Mouse (Mus musculus) stomach, postnatal 0 days (tissue): Measurements from ENCODE around the gene Hs3st5. TPM values are rescaled to one million over a fixed set of nuclear protein-coding genes. Genes with fewer than 3 reads are reported as not detected.
"Not testable (repeated sequence)": the region's sequence is repeated elsewhere in the genome, so short reads cannot be mapped to it uniquely, and the experiment has no call there.

Experiments used
- ATAC-seq: fragments of 200-750 bp; cut with Nextera tagmentation; 2 replicates; pipeline ENCODE4 v1.8.0; 2017; ENCODE audit not compliant: low FRiP score, low TSS enrichment
- DNase-seq: peaks from one replicate; pipeline ENCODE4 v3.0.0-alpha.2; 2016; ENCODE audit warnings: low spot score
- H3K27ac ChIP-seq: fragments of 300-500 bp; sonication (generic); replicated peaks from 2 replicates; pipeline ENCODE4 v1.5.1; 2014; ENCODE audit warnings: mild to moderate bottlenecking, control low read depth
- H3K27me3 ChIP-seq: fragments of 300-500 bp; sonication (generic); 2 replicates; pipeline ENCODE4 v1.6.1; 2014; ENCODE audit warnings: low read length; ENCODE audit not compliant: control insufficient read depth, insufficient read depth
- H3K36me3 ChIP-seq: fragments of 300-500 bp; sonication (generic); 2 replicates; pipeline ENCODE4 v1.6.1; 2014; ENCODE audit warnings: low read length, mixed read lengths; ENCODE audit not compliant: control insufficient read depth, insufficient read depth
- H3K4me1 ChIP-seq: fragments of 300-500 bp; sonication (generic); replicated peaks from 2 replicates; pipeline ENCODE4 v1.6.1; 2014; ENCODE audit warnings: antibody characterized with exemption; ENCODE audit not compliant: control insufficient read depth, insufficient read depth
- H3K4me2 ChIP-seq: fragments of 300-500 bp; sonication (generic); replicated peaks from 2 replicates; pipeline ENCODE4 v1.6.1; 2014; ENCODE audit warnings: low read depth, mild to moderate bottlenecking, control low read depth, moderate library complexity
- H3K4me3 ChIP-seq: fragments of 300-500 bp; sonication (generic); 2 replicates; pipeline ENCODE4 v1.5.1; 2014; ENCODE audit warnings: low read depth, low read length, control low read depth
- H3K9ac ChIP-seq: fragments of 300-500 bp; sonication (generic); 2 replicates; pipeline ENCODE4 v1.6.1; 2014; ENCODE audit warnings: mild to moderate bottlenecking, low read length, control low read depth, mixed read lengths
- H3K9me3 ChIP-seq: fragments of 300-500 bp; sonication (generic); 2 replicates; pipeline ENCODE4 v1.6.1; 2016; ENCODE audit warnings: low read length; ENCODE audit not compliant: control insufficient read depth
- CTCF ChIP-seq: IDR thresholded peaks from 2 replicates; pipeline ENCODE4 v1.5.1; 2016; ENCODE audit warnings: antibody characterized with exemption, low read depth, mild to moderate bottlenecking, moderate library complexity
- EP300 ChIP-seq: optimal IDR thresholded peaks from 2 replicates; pipeline ENCODE3; 2016; ENCODE audit warnings: antibody characterized with exemption
- WGBS: fragments of 180-500 bp; shearing (Covaris S2); extraction: QIAGEN DNeasy Blood & Tissue Kit; methylation state at CpG from one replicate; pipeline ENCODE4 v1.1.7; 2014; 5-methylcytosine and 5-hydroxymethylcytosine counted together
- polyA plus RNA-seq: library from polyadenylated mRNA; unstranded; fragments of >200 nt; fragmentation: Nextera tagmentation; extraction: Ambion mirVana; gene quantifications from 2 replicates; pipeline ENCODE4 v1.2.1, GENCODE M21; 2015

The Hs3st5 gene
- polyA plus RNA-seq, 1 experiment from 2014 or later = 1.0 TPM

- Histone ChIP-seq H3K27me3 (no peaks in the 10 kb centered on the region; the same call in 1 of the 2 replicates), H3K4me3 (peak overlapping the region; percentile 54), H3K9me3 (no peaks in the 10 kb centered on the region), H3K4me1 (0 out of 2 replicates have a peak, but pooled peaks cover 5% of the 10 kb centered on the region), H3K9ac (no peak overlapping the region), H3K4me2 (peak overlapping the region; percentile 95), H3K36me3 (no peaks in the 10 kb centered on the region), H3K27ac (no peak overlapping the region)
- no peak for ATAC-seq
- DNase-seq = no peak
- WGBS = 3% methylated on average over 18 of the region's 18 CpGs
- TF ChIP-seq EP300 (no peak), CTCF (no peak)
Measured at GRCm38 (mm10) chr10:36507991-36508546, 1.5 kb downstream of the Hs3st5 start.

GRCm38 (mm10) chr10:36509477-36509876 lies 2.9 kb downstream of the Hs3st5 start:
- Histone ChIP-seq H3K9me3 (no peaks in the 10 kb centered on the region), H3K4me3 (no peak overlapping the region), H3K36me3 (no peaks in the 10 kb centered on the region), H3K4me1 (0 out of 2 replicates have a peak, but pooled peaks cover 5% of the 10 kb centered on the region), H3K27me3 (no peaks in the 10 kb centered on the region; the same call in 1 of the 2 replicates), H3K9ac (no peak overlapping the region), H3K27ac (no peak overlapping the region), H3K4me2 (no peak overlapping the region)
- WGBS = 39% methylated on average over 4 of the region's 4 CpGs
- TF ChIP-seq EP300 (no peak), CTCF (no peak)
- ATAC-seq (no peak), DNase-seq (no peak)

- Histone ChIP-seq H3K36me3 (no peaks in the 10 kb centered on the region), H3K4me2 (no peak overlapping the region), H3K4me3 (no peak overlapping the region), H3K27ac (no peak overlapping the region), H3K9ac (no peak overlapping the region), H3K27me3 (no peaks in the 10 kb centered on the region), H3K9me3 (no peaks in the 10 kb centered on the region), H3K4me1 (no peaks in the 10 kb centered on the region)
- TF ChIP-seq EP300 = no peak
- no peak for TF ChIP-seq CTCF
- no peak for DNase-seq
- ATAC-seq = no peak
Measured at GRCm38 (mm10) chr10:36523881-36524280, 17.3 kb downstream of the Hs3st5 start.

- no peak overlapping the region for H3K27ac ChIP-seq
- H3K9ac ChIP-seq = no peak overlapping the region
- H3K36me3 ChIP-seq = no peaks in the 10 kb centered on the region
- DNase-seq (no peak), ATAC-seq (no peak)
- TF ChIP-seq EP300 = no peak
- no peak for TF ChIP-seq CTCF
- no peaks in the 10 kb centered on the region for H3K9me3 ChIP-seq
- no peak overlapping the region for H3K4me2 ChIP-seq
- no peaks in the 10 kb centered on the region for H3K27me3 ChIP-seq
- H3K4me1 ChIP-seq = no peaks in the 10 kb centered on the region
- no peak overlapping the region for H3K4me3 ChIP-seq
- WGBS = 77% methylated on average over 4 of the region's 4 CpGs
Measured at GRCm38 (mm10) chr10:36533633-36534335, 27.2 kb downstream of the Hs3st5 start.

- DNase-seq (no peak), ATAC-seq (no peak)
- TF ChIP-seq EP300 = no peak
- peak; percentile 61 for TF ChIP-seq CTCF
- no peaks in the 10 kb centered on the region for H3K36me3 ChIP-seq
- no peak overlapping the region for H3K4me2 ChIP-seq
- H3K9ac ChIP-seq = no peak overlapping the region
- H3K4me3 ChIP-seq = no peak overlapping the region
- no peaks in the 10 kb centered on the region for H3K27me3 ChIP-seq
- WGBS = 17% methylated on average over 2 of the region's 2 CpGs
- H3K4me1 ChIP-seq = no peaks in the 10 kb centered on the region
- no peaks in the 10 kb centered on the region for H3K9me3 ChIP-seq
- H3K27ac ChIP-seq = no peak overlapping the region
Measured at GRCm38 (mm10) chr10:36546622-36547021, 40.0 kb downstream of the Hs3st5 start.

- not testable (repeated sequence) for H3K4me2 ChIP-seq, H3K27ac ChIP-seq, H3K4me1 ChIP-seq, H3K4me3 ChIP-seq, H3K27me3 ChIP-seq, H3K36me3 ChIP-seq, H3K9ac ChIP-seq, ATAC-seq, H3K9me3 ChIP-seq, DNase-seq
- WGBS = 92% methylated on average over 1 of the region's 1 CpGs
Measured at GRCm38 (mm10) chr10:36547713-36548112, 41.1 kb downstream of the Hs3st5 start.
